Mouse (Mus musculus): ENCODE data around the gene B9d1. TPM values are rescaled to one million over a fixed set of nuclear protein-coding genes. Genes with fewer than 3 reads are reported as not detected.

Gene B9d1
- total RNA-seq, 2 experiments from 2014 or later, result 21.3 to 25.4 TPM

GRCm38 (mm10) chr11:61536952-61537351 lies 32.0 kb downstream of the B9d1 start:
- DNase-seq (ENCODE audit: low spot score in 2 of 2), result no peak

- DNase-seq (ENCODE audit: low spot score in 2 of 2), result no peak
These were observed 32.4 kb downstream of the B9d1 start for GRCm38 (mm10) chr11:61537362-61537761.

DNA sequence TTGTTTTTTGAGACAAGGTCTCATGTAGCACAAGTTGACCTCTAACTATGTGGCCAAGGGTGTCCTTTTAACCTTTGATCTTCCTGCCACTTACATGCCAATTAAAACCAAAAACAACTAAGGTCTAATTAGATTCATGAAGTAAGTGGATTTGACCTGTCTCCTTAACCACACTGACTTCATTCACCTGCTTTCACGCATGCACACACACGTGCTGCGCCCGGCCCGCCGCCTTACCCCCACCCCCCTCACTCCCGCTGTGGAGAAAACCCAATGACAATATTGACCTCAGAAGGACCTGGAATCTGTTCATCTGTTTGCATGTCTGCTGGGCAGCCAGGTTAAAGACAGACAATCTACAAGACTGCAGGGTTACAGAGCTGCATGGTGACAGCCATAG lies 35.7 kb downstream of the B9d1 start:
- no peak for DNase-seq (ENCODE audit: low spot score in 2 of 2)

DNA sequence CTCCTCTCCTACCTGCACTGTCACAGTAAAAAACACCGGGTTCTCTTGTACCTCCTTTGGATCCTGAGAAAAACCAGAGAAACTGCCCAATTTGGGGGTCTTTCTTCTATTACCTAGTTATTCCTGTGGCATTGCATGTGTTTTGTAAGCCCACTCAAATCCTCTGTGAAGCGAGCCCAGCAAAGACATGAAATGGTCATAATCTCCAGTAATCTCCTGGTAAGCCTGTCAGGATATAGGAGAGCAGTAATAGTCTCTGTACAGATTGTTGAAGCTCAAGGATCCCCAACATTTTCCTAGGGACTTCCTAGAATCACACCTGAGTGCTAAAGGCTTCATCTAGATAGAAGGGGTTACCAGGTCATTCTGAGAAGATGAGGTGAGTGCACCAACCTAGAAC lies 36.2 kb downstream of the B9d1 start:
- no peak for DNase-seq (ENCODE audit: low spot score in 2 of 2)

DNA sequence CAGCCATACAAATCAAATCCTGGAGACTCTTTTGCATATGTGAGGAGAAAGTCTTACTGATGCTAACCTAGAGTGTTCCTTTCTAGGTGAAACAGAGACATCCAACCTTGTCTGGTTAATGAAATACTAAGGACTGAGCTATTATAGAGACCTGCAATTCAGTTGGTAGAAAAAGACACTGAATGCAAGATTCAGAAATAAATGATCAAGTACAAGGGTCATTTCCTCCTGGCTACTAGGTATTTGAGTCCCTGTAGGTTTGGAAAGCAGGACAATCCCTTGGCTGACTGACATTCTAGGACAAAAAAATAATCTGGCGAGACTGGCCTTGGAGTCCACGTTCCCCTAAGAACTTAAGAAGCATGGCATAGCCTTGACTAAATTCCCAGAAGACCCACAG lies 40.6 kb downstream of the B9d1 start:
- DNase-seq (ENCODE audit: low spot score in 2 of 2), result no peak

GRCm38 (mm10) chr11:61546452-61546851 lies 41.5 kb downstream of the B9d1 start:
- no peak for DNase-seq (ENCODE audit: low spot score in 2 of 2)

- DNase-seq (ENCODE audit: low spot score in 2 of 2), result no peak
These were observed 42.8 kb downstream of the B9d1 start for GRCm38 (mm10) chr11:61547710-61548109.

GRCm38 (mm10) chr11:61550631-61551030 lies 45.7 kb downstream of the B9d1 start:
- no peak for DNase-seq (ENCODE audit: low spot score in 2 of 2)

GRCm38 (mm10) chr11:61553015-61553754 lies 48.2 kb downstream of the B9d1 start:
- no peak for DNase-seq (ENCODE audit: low spot score in 2 of 2)

GRCm38 (mm10) chr11:61559572-61559971 lies 54.6 kb downstream of the B9d1 start:
- DNase-seq (ENCODE audit: low spot score in 2 of 2), result no peak

DNA sequence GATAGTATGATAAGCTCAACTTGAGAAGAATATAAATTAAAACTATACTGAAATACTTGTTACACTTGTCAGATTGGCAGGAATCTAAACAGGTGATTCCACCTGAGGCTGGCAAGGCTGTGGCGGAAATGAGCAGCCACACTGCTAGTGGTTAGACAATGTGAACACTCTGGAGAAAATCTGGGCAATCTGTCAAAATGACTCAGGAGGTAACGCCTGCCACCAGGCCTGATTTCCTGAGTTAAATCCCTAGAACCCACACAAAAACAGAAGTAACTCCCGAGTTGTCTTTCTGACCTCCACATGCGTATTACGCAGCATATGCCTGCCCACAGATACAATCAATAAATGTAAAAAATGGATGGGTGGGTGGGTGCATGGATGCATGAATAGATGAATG lies 57.5 kb downstream of the B9d1 start:
- DNase-seq (ENCODE audit: low spot score in 2 of 2), result no peak

Other genes starting within 250 kb of the B9d1 start
- 10 to 100 TPM; 63.7 to 70.6 TPM for gene Aldh3a2, start 237.7 kb upstream of the B9d1 start, total RNA-seq (2021)
- gene Slc47a2, start 162.3 kb upstream of the B9d1 start, total RNA-seq (2021), result under 1 TPM in 1 of 2 experiments, not detected in 1; 0.11 TPM
- 10 to 100 TPM in 1 of 2 experiments, 1 to 10 TPM in 1; 5.3 to 11.5 TPM for gene Slc47a1, start 126.8 kb upstream of the B9d1 start, total RNA-seq (2021)
- gene Rnf112, start 51.0 kb upstream of the B9d1 start, total RNA-seq (2021), result 1 to 10 TPM; 2.9 to 4.1 TPM
- gene Mfap4, start 19.7 kb upstream of the B9d1 start, total RNA-seq (2021), result 10 to 100 TPM; 65.8 to 68.6 TPM
- gene Mapk7, start 10.7 kb upstream of the B9d1 start, total RNA-seq (2021), result 10 to 100 TPM; 25.9 to 28.1 TPM
- gene Epn2, start 74.5 kb downstream of the B9d1 start, total RNA-seq (2021), result 10 to 100 TPM; 38.5 to 44.2 TPM
- 10 to 100 TPM in 1 of 2 experiments, 1 to 10 TPM in 1; 9.1 to 10.8 TPM for gene Grap, start 148.1 kb downstream of the B9d1 start, total RNA-seq (2021)
- 1 to 10 TPM; 1.7 to 2.9 TPM for gene Fam83g, start 178.9 kb downstream of the B9d1 start, total RNA-seq (2021)
- gene Slc5a10, start 215.7 kb downstream of the B9d1 start, total RNA-seq (2021), result 1 to 10 TPM in 1 of 2 experiments, under 1 TPM in 1; 0.23 to 5.6 TPM

Data from adrenal gland, postnatal 4 days (tissue).